Mouse (Mus musculus) brain, embryonic 18.5 days (tissue): ENCODE measurements around the gene Tmbim4.

Source experiments
- DNase-seq: peaks from one replicate; pipeline ENCODE4 v3.0.0-alpha.2; 2012; ENCODE audit warnings: low read depth, low spot score

The Tmbim4 gene

GRCm38 (mm10) chr10:120245681-120246080 is 44.3 kb downstream of the Tmbim4 start:
- DNase-seq, result no peak

DNA sequence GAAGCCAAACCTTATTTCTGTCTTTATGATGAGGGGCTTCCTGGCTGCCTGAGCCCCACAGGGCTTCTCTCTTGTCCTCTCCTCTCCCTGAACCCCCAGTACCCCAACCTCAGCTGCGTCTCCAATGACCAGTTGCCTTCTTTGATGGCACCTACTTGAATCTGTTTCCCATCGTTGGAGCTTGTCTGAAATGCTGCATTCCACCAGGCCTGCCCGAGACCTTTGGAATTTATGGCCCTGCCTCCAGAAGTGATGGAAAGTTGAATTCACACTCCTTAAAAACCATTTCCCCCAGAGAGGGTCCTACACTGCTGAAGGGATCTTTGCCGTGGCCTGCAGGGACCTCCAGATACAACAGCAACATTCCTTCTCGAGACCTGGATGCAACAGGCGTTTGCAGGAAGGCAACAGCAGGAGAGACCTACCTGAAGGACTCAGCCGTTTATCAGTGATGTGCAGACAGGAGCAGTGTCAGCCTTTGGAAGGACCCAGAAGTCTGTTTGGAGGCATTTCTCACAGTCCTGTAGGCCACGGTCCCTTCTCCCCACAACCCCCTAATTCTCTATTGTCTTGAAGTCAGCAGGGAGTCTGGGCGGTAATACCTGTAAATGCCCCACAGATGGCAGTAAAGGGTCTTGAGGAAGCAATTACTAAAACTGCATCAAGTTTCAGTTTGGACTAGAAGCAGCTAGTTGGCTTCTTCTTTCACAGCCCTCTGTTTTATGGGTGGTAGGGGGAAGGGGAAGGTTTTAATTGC is 45.8 kb downstream of the Tmbim4 start:
- peak; percentile 43 for DNase-seq

GRCm38 (mm10) chr10:120250911-120251683 is 49.7 kb downstream of the Tmbim4 start:
- DNase-seq, result no peak

DNA sequence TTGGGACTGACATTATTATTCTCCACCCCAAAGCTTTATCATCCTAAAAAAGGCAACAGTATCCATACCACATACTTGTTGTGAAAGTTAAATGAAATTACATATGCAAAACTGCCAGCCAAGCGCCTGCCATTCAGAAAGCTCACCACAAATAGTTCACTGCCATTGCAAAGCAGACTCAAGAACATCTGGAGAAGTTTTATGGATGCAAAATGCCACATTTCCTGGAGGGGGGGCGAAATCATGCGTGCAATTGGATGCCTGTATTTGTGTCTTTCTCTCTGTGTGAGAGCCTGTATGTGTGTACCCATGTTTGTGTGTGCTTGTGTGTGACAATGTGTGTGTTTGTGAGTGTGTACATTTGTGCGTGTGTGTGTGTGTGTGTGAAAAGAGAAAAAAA is 50.4 kb downstream of the Tmbim4 start:
- no peak for DNase-seq

DNA sequence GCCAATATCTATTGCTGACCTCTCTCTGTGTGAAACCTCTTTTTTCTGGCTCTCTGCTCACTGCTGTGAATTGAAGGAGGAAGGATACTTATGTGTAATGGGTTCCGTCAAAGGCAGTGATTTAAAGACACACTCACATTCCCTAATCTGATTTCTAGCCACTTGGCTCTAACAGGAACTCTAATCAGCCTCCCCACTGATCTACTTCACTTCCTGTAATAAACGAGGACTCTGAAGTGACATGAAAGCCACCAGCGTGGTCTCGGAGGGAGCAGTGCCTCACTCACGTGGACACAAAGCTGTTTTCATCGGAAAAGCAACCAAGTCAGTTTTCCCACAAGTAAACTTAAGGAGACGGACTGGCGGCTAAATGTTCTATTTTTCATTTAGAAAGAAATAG is 51.4 kb downstream of the Tmbim4 start:
- no peak for DNase-seq

DNA sequence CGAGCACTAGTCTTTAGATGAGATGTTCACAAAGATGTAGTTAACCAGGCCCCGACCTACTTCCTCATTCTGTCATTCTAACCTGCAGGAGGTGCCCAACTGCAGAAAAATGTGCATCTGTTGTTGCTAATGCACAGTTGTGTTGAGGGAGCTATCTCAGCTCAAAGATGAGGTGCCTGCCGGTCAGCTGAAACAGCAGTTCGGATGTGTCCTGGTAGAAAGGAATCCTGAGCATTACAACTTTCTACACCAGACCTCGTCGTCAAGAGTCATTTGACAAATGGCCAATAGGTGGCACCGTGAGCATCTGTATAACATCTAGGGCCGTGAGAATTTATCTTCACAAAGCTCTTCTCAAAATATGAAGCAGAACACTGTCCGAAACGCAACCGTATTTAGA is 55.8 kb downstream of the Tmbim4 start:
- peak; percentile 39 for DNase-seq

DNA sequence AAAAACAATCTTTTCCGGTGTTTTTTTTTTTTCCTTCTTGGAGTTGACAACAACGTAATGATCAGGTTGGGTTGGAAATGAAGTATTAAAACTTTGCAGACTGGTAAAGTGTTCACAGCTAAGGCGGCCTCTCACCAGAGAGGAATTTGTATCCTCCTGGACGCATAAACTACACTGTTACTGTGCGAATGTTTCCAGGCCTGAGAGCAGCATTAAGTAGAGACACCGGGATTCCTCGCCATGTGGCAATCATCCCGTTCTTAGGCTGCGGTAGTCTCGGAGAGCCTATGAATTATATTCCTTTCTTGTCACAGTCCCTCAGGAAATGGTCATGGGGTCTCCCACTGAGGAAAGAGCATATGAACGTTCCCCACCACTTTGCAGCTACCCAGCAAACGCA is 66.4 kb downstream of the Tmbim4 start:
- DNase-seq, result no peak

DNA sequence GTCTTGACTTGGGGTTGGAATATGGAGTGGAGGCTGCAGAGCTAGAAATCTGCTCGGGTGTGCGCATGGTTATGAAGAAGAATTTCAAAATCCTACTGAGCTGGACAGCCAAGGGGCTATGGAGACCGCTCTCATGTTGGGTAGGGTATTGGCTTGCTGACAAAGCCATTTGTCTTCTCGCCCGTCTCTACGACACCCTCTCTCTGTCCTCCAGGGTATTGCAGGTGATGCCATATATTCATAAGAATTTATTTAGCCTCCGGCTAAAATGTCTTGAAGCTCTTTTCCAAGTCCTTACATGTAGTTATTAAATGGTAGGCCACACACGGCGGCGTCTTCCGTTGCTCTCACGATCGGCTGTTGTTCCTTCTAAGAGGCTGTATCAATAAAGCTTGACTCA is 68.6 kb downstream of the Tmbim4 start:
- DNase-seq, result no peak

GRCm38 (mm10) chr10:120270777-120271176 is 69.4 kb downstream of the Tmbim4 start:
- DNase-seq, result no peak

DNA sequence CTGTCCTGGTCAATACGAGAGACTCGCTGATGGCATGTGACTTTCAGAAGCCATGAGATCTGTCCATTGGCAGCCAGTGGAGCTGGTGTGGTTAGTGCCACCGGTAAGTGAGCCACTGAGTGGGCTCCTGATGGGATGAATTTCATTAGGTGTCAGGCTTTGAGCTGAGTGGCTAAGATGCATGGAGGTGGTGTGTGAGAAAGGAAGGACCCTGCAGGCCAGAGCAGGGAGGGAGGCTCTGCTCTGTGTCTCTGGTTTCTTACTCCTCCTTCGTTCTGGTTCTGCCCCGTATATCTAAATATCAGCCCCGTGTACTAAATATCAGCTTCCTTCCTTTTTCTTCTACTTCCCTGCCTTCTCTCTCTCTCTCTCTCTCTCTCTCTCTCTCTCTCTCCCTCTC is 69.9 kb downstream of the Tmbim4 start:
- DNase-seq, result no peak

DNA sequence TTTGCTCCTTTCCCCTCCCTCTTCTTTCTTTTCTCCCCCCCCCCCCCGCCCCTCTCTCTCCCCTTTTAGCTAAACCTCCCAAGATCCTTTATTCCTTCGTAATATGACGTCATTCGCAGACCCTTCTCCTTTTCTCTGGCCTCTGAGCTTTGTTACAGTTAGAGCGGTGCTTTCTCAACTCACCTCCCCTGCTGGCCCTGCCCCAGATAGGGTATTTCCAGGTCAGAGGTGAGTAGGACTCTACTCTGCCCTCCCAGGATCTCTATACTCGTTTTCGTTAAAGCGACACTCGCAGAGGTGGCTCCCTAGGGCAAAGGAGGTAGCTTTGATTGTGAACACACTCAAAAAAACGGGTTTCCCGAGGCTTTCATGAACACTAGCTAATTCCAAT is 70.5 kb downstream of the Tmbim4 start:
- no peak for DNase-seq

DNA sequence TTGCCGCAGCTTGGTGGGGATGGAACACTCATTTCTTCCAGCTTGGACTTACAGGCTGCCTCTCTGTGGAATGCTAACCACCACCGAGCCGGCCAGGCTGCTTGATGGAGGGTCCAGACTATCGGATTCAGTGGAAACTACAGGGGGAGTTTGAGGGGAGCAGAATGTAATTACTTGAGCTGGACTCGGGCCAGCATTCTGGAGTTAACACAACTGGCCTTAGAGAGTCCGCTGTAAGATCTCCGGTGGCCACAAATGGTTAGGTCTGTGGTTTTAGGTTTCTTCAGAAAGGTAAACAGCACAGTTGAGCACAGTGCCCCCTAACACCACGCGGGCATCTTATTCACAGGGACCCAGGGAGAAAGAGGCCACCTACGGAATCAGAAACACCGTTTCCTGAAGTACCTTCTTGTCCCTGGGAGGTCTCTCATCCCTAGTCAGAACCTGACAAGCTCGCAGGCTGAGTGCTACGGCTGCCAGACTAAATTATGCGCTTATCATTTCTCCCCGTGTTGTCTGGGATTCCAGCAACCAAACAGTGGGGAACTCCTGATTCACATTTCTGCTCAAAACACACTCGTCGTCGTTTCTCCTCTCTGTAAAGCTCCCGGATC is 71.0 kb downstream of the Tmbim4 start:
- DNase-seq, result no peak

GRCm38 (mm10) chr10:120273335-120273734 is 71.9 kb downstream of the Tmbim4 start:
- no peak for DNase-seq
